Mouse (Mus musculus): ENCODE data around the gene Ccdc58. TPM values are rescaled to one million over a fixed set of nuclear protein-coding genes. Genes with fewer than 3 reads are reported as not detected.
"Not testable (repeated sequence)": the region's sequence is repeated elsewhere in the genome, so short reads cannot be mapped to it uniquely, and the experiment has no call there.

Ccdc58 gene
- polyA plus RNA-seq, 1 experiment from 2014 or later: 79.3 TPM

- Histone ChIP-seq H3K4me3 (replicated peaks) (no peak overlapping the region), H3K9me3 (replicated peaks) (no peaks in the 10 kb centered on the region), H3K36me3 (peaks cover 10% of the 10 kb centered on the region), H3K4me2 (no peak overlapping the region), H3K9ac (no peak overlapping the region), H3K27ac (0 out of 2 replicates have a peak overlapping the region, but pooled peaks have one; percentile 18), H3K27me3 (no peaks in the 10 kb centered on the region), H3K4me1 (0 out of 2 replicates have a peak, but pooled peaks cover 2% of the 10 kb centered on the region)
- WGBS: 73% methylated on average over 8 of the region's 8 CpGs
- ATAC-seq (replicated peaks; ENCODE audit: low FRiP score): no peak
Observed at GRCm38 (mm10) chr16:36057933-36058475, 13.5 kb upstream of the Ccdc58 start.

DNA sequence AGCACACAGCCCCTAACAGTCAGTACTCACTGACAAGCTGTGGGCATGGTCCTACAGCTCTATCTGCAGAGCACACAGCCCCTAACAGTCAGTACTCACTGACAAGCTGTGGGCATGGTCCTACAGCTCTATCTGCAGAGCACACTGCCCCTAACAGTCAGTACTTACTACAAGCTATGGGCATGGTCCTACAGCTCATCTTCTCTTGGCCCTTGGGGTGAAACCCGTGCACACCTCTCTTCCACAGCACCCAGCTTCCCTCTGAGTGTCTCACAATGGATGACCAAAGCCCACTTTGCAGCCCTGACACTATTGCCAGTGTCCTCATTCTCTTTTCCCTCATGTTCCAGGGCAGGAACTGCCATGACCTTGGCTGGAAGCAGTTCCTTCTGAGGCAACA is 9.0 kb upstream of the Ccdc58 start:
- not testable (repeated sequence) for H3K4me1 ChIP-seq; H3K27ac ChIP-seq; H3K9me3 ChIP-seq (replicated peaks); H3K4me2 ChIP-seq; H3K27me3 ChIP-seq; H3K9ac ChIP-seq; H3K36me3 ChIP-seq; H3K4me3 ChIP-seq (replicated peaks); ATAC-seq (replicated peaks; ENCODE audit: low FRiP score)
- 87% methylated on average over 1 of the region's 1 CpGs for WGBS

- no peak for ATAC-seq (replicated peaks; ENCODE audit: low FRiP score)
- Histone ChIP-seq H3K9me3 (replicated peaks) (no peaks in the 10 kb centered on the region), H3K27ac (no peak overlapping the region), H3K9ac (no peak overlapping the region), H3K36me3 (0 out of 2 replicates have a peak, but pooled peaks cover 5% of the 10 kb centered on the region), H3K27me3 (no peaks in the 10 kb centered on the region), H3K4me2 (no peak overlapping the region), H3K4me1 (peaks cover 12% of the 10 kb centered on the region), H3K4me3 (replicated peaks) (no peak overlapping the region)
- WGBS: 79% methylated on average over 2 of the region's 2 CpGs
Observed at GRCm38 (mm10) chr16:36063315-36063714, 8.2 kb upstream of the Ccdc58 start.

- H3K9ac ChIP-seq: no peak overlapping the region
- H3K36me3 ChIP-seq: peaks cover 11% of the 10 kb centered on the region; the same call in 1 of the 2 replicates
Observed at GRCm38 (mm10) chr16:36064904-36065303, 6.6 kb upstream of the Ccdc58 start.

GRCm38 (mm10) chr16:36067694-36068093 is 3.8 kb upstream of the Ccdc58 start:
- no peak overlapping the region for H3K27ac ChIP-seq
- H3K4me3 ChIP-seq (replicated peaks): no peak overlapping the region
- H3K9me3 ChIP-seq (replicated peaks): no peaks in the 10 kb centered on the region
- no peaks in the 10 kb centered on the region for H3K27me3 ChIP-seq
- H3K4me2 ChIP-seq: no peak overlapping the region
- H3K36me3 ChIP-seq: peaks cover 11% of the 10 kb centered on the region; the same call in 1 of the 2 replicates
- ATAC-seq (replicated peaks; ENCODE audit: low FRiP score): no peak
- no peak overlapping the region for H3K9ac ChIP-seq
- WGBS: 68% methylated on average over 2 of the region's 2 CpGs
- peaks cover 34% of the 10 kb centered on the region for H3K4me1 ChIP-seq

More at GRCm38 (mm10) chr16:36064904-36065303, 6.6 kb upstream of the Ccdc58 start:
- Histone ChIP-seq H3K4me1 (peaks cover 27% of the 10 kb centered on the region), H3K27me3 (no peaks in the 10 kb centered on the region), H3K4me3 (replicated peaks) (no peak overlapping the region), H3K9me3 (replicated peaks) (no peaks in the 10 kb centered on the region), H3K4me2 (no peak overlapping the region), H3K27ac (no peak overlapping the region)
- 85% methylated on average over 5 of the region's 5 CpGs for WGBS
- ATAC-seq (replicated peaks; ENCODE audit: low FRiP score): no peak

- Histone ChIP-seq H3K4me1 (peaks cover 36% of the 10 kb centered on the region), H3K4me3 (replicated peaks) (0 out of 2 replicates have a peak overlapping the region, but pooled peaks have one; percentile 3), H3K9ac (no peak overlapping the region), H3K27ac (no peak overlapping the region), H3K4me2 (no peak overlapping the region), H3K9me3 (replicated peaks) (no peaks in the 10 kb centered on the region), H3K36me3 (peaks cover 11% of the 10 kb centered on the region; the same call in 1 of the 2 replicates), H3K27me3 (no peaks in the 10 kb centered on the region)
- WGBS: 55% methylated on average over 3 of the region's 3 CpGs
- ATAC-seq (replicated peaks; ENCODE audit: low FRiP score): no peak
Observed at GRCm38 (mm10) chr16:36068356-36068755, 3.1 kb upstream of the Ccdc58 start.

DNA sequence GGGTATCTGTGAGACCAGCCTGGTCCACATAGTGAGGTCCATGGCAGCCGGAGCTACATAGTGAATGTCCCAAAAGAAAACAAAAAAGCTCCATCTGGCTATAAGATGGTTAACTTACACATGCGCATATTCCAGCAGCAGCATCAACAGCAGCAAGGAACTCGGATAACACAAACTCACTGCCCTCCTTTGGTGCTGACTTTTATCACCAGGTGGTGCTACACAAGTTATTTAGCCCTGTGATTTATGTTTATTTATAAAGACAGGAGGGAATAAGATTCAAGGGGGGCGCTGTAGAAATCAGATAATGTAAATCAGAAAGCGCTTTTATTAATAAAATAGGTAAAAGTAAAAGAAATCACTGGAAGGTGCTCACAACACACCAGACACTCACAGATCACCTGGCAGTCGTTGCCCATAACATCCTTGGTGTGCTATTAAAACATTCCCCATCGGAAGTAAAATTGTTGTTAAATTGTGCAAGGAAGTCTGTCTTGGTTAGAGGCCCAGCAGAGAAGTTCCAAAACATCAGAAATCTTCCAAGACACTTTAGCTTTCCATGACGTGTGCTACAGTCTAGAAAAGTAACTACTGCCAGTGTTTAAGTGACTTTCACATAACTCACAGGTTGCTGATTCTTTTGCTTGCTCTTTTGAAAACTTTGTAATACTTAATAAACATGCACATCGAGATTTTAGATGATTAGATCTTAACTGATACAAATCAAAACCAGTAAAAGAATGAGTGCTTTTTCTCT is 1.5 kb upstream of the Ccdc58 start:
- Histone ChIP-seq H3K4me1 (peaks cover 36% of the 10 kb centered on the region), H3K4me3 (replicated peaks) (peak overlapping the region; percentile 87), H3K9ac (peak overlapping the region; percentile 84), H3K9me3 (replicated peaks) (no peaks in the 10 kb centered on the region), H3K36me3 (peaks cover 11% of the 10 kb centered on the region; the same call in 1 of the 2 replicates), H3K4me2 (peak overlapping the region; percentile 63), H3K27me3 (no peaks in the 10 kb centered on the region), H3K27ac (no peak overlapping the region)
- no peak for ATAC-seq (replicated peaks; ENCODE audit: low FRiP score)
- WGBS: 28% methylated on average over 9 of the region's 9 CpGs

- Histone ChIP-seq H3K27ac (peak overlapping the region; percentile 99), H3K4me1 (peaks cover 33% of the 10 kb centered on the region), H3K9ac (peak overlapping the region; percentile 84), H3K4me3 (replicated peaks) (peak overlapping the region; percentile 87), H3K4me2 (peak overlapping the region; percentile 63), H3K36me3 (peaks cover 11% of the 10 kb centered on the region; the same call in 1 of the 2 replicates), H3K27me3 (no peaks in the 10 kb centered on the region), H3K9me3 (replicated peaks) (no peaks in the 10 kb centered on the region)
- no peak; the same call in none of the 2 replicates for ATAC-seq (replicated peaks; ENCODE audit: low FRiP score)
- WGBS: 1% methylated on average over 16 of the region's 16 CpGs
Observed at GRCm38 (mm10) chr16:36071071-36071449, 425 bp upstream of the Ccdc58 start.

DNA sequence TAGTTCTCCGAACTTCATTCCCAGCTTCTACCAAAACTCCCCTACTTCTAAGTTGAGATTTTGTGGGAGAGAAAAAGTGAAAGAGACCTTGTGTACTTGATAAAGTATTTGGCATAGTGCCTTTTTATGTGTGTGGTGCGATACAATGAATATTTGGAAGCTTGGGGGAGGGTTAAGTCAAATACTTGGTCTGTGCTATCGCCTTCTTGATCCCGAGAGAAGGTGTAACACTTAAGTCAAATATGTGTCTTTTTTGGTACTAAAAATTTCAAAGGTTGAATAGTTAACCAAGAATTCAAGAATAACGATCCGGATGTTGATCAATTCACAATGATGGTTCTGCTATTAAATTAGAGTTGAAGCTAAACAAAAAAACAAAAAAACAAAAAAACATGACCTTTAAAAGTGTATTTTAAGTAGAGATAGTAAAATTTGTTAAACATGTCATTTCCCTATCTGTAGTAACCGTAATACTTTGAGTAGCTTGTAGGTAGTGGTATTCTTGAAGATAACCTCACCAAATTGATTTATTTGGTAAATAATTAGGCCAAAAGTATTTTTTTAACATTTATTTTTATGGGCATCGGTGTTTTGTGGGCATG is 1.0 kb downstream of the Ccdc58 start:
- ATAC-seq (replicated peaks; ENCODE audit: low FRiP score): no peak
- Histone ChIP-seq H3K9me3 (replicated peaks) (no peaks in the 10 kb centered on the region), H3K27ac (peak overlapping the region; percentile 99), H3K4me2 (peak overlapping the region; percentile 63), H3K4me3 (replicated peaks) (peak overlapping the region; percentile 87), H3K9ac (peak overlapping the region; percentile 84), H3K4me1 (peaks cover 31% of the 10 kb centered on the region), H3K36me3 (peaks cover 7% of the 10 kb centered on the region; the same call in 1 of the 2 replicates), H3K27me3 (no peaks in the 10 kb centered on the region)
- WGBS: 27% methylated on average over 8 of the region's 8 CpGs

DNA sequence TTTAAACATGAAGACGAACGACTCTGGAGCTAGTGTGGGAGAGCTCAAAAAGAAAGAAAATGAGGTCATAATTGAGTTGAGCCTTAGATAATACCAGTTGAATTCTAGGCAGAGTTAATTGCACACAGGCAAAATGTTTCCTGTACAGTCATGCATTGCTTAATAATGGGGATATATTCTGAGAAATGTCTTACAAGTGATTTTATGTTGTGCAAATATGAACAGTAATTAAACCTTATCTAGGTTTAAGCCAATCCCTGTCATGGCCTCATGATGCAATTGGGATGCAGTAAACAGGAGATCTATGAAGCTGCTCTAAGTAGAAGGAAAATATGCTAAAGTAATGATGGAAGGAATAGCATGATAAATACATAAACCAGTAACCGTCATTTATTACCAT is 3.3 kb downstream of the Ccdc58 start:
- Histone ChIP-seq H3K4me3 (replicated peaks) (no peak overlapping the region), H3K36me3 (no peaks in the 10 kb centered on the region), H3K27me3 (no peaks in the 10 kb centered on the region), H3K9ac (no peak overlapping the region), H3K4me1 (peaks cover 10% of the 10 kb centered on the region), H3K9me3 (replicated peaks) (no peaks in the 10 kb centered on the region), H3K27ac (no peak overlapping the region), H3K4me2 (no peak overlapping the region)
- 90% methylated on average over 3 of the region's 3 CpGs for WGBS
- ATAC-seq (replicated peaks; ENCODE audit: low FRiP score): no peak

DNA sequence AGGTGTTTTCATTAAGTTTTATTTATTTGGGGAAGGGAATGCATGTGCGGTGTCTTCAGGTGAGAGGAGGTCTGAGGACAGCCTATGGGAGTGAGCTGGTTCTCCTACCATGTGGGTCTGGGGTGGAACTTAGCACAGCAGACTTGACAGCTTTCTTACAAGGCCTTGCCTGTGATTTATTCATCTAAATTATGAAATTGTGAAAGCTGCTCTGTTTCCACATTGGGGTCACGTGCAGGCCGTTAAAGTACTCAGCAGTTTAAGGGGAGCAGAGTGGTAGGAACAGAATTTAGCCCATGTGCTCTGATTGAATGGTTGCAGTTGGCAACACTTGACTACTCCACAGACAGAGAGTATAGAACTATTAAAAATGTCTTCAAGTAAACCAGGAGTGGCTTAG is 8.4 kb downstream of the Ccdc58 start:
- H3K36me3 ChIP-seq: peaks cover 26% of the 10 kb centered on the region
- H3K4me3 ChIP-seq (replicated peaks): no peak overlapping the region
- no peak for ATAC-seq (replicated peaks; ENCODE audit: low FRiP score)
- no peaks in the 10 kb centered on the region for H3K27me3 ChIP-seq
- 93% methylated on average over 3 of the region's 3 CpGs for WGBS
- H3K4me1 ChIP-seq: no peaks in the 10 kb centered on the region
- H3K9me3 ChIP-seq (replicated peaks): no peaks in the 10 kb centered on the region
- no peak overlapping the region for H3K9ac ChIP-seq
- no peak overlapping the region for H3K4me2 ChIP-seq
- no peak overlapping the region for H3K27ac ChIP-seq

GRCm38 (mm10) chr16:36087846-36088245 is 16.4 kb downstream of the Ccdc58 start:
- Histone ChIP-seq H3K4me1 (0 out of 2 replicates have a peak, but pooled peaks cover 5% of the 10 kb centered on the region), H3K9ac (no peak overlapping the region), H3K9me3 (replicated peaks) (no peaks in the 10 kb centered on the region), H3K4me2 (no peak overlapping the region), H3K36me3 (peaks cover 77% of the 10 kb centered on the region), H3K4me3 (replicated peaks) (no peak overlapping the region), H3K27ac (no peak overlapping the region), H3K27me3 (no peaks in the 10 kb centered on the region)
- WGBS: 73% methylated on average over 4 of the region's 4 CpGs
- ATAC-seq (replicated peaks; ENCODE audit: low FRiP score): 0 out of 2 replicates have a peak, but pooled peaks have one; percentile 9
